Mouse (Mus musculus) forebrain, embryonic 16.5 days (tissue): ENCODE measurements around the gene Brsk1. TPM values are rescaled to one million over a fixed set of nuclear protein-coding genes. Genes with fewer than 3 reads are reported as not detected.
A peak's percentile ranks its signal among the peaks of the same experiment; 100 is the strongest.

Source experiments
- ATAC-seq: fragments of 200-750 bp; cut with Nextera tagmentation; 2 replicates; pipeline ENCODE4 v1.8.0; 2017; ENCODE audit warnings: mild to moderate bottlenecking, moderate library complexity
- H3K27ac ChIP-seq: fragments of 300-500 bp; sonication (generic); 2 replicates; pipeline ENCODE4 v1.5.1; 2014; ENCODE audit warnings: low read length, control low read depth
- H3K27me3 ChIP-seq: fragments of 300-500 bp; sonication (generic); replicated peaks from 2 replicates; pipeline ENCODE4 v1.6.1; 2014; ENCODE audit warnings: low read length; ENCODE audit not compliant: control insufficient read depth, insufficient read depth
- H3K36me3 ChIP-seq: fragments of 300-500 bp; sonication (generic); 2 replicates; pipeline ENCODE4 v1.6.1; 2014; ENCODE audit not compliant: control insufficient read depth, insufficient read depth
- H3K4me1 ChIP-seq: fragments of 300-500 bp; sonication (generic); replicated peaks from 2 replicates; pipeline ENCODE4 v1.6.1; 2014; ENCODE audit warnings: low read length; ENCODE audit not compliant: control insufficient read depth, insufficient read depth
- H3K4me2 ChIP-seq: fragments of 300-500 bp; sonication (generic); 2 replicates; pipeline ENCODE4 v1.6.1; 2014; ENCODE audit warnings: mild to moderate bottlenecking, low read length, control low read depth
- H3K4me3 ChIP-seq: fragments of 300-500 bp; sonication (generic); replicated peaks from 2 replicates; pipeline ENCODE4 v1.5.1; 2014; ENCODE audit warnings: mild to moderate bottlenecking, low read length, control low read depth
- H3K9ac ChIP-seq: fragments of 300-500 bp; sonication (generic); replicated peaks from 2 replicates; pipeline ENCODE4 v1.6.1; 2014; ENCODE audit warnings: low read depth, low read length, control low read depth
- H3K9me3 ChIP-seq: fragments of 300-500 bp; sonication (generic); 2 replicates; pipeline ENCODE4 v1.6.1; 2016; ENCODE audit warnings: low read length; ENCODE audit not compliant: control insufficient read depth
- WGBS: fragments of 180-500 bp; shearing (Covaris S2); extraction: QIAGEN DNeasy Blood & Tissue Kit; methylation state at CpG from one replicate; pipeline ENCODE4 v1.1.7; 2014; 5-methylcytosine and 5-hydroxymethylcytosine counted together
- polyA plus RNA-seq: library from polyadenylated mRNA; unstranded; fragments of >200 nt; fragmentation: Nextera tagmentation; extraction: Ambion mirVana; gene quantifications from 2 replicates; pipeline ENCODE4 v1.2.1, GENCODE M21; 2015

Gene Brsk1
- polyA plus RNA-seq, 1 experiment from 2014 or later, result 7.9 TPM

GRCm38 (mm10) chr7:4684203-4684602, 6.2 kb upstream of the Brsk1 start:
- peaks cover 10% of the 10 kb centered on the region for H3K4me1 ChIP-seq

GRCm38 (mm10) chr7:4684632-4685417, 5.6 kb upstream of the Brsk1 start, which contains the start of gene Hspbp1:
TSS of gene Hspbp1 (minus strand) at chr7:4685068.
- ATAC-seq, result peak; percentile 99
- H3K36me3 ChIP-seq, result peaks cover 11% of the 10 kb centered on the region
- H3K27ac ChIP-seq, result peak within 1 kb of the TSS; percentile 76
- no peaks in the 10 kb centered on the region for H3K27me3 ChIP-seq
- peak within 1 kb of the TSS; percentile 69 for H3K9ac ChIP-seq
- no peaks in the 10 kb centered on the region for H3K9me3 ChIP-seq
- peaks cover 10% of the 10 kb centered on the region for H3K4me1 ChIP-seq
- peak within 1 kb of the TSS; percentile 95 for H3K4me2 ChIP-seq
- peak within 1 kb of the TSS; percentile 88 for H3K4me3 ChIP-seq
- under 1% methylated on average over 32 of the region's 32 CpGs for WGBS

More at GRCm38 (mm10) chr7:4684203-4684602, 6.2 kb upstream of the Brsk1 start:
- Histone ChIP-seq H3K36me3 (peaks cover 12% of the 10 kb centered on the region), H3K9me3 (no peaks in the 10 kb centered on the region), H3K4me3 (peak overlapping the region; percentile 88), H3K9ac (peak overlapping the region; percentile 69), H3K27ac (peak overlapping the region; percentile 76; the same call in 1 of the 2 replicates), H3K27me3 (no peaks in the 10 kb centered on the region), H3K4me2 (peak overlapping the region; percentile 95)
- no peak for ATAC-seq
- WGBS, result 1% methylated on average over 13 of the region's 13 CpGs

GRCm38 (mm10) chr7:4690951-4691653, 698 bp downstream of the Brsk1 start:
- Histone ChIP-seq H3K4me2 (peak overlapping the region; percentile 60), H3K4me1 (peaks cover 11% of the 10 kb centered on the region), H3K9me3 (no peaks in the 10 kb centered on the region), H3K27ac (peak overlapping the region; percentile 91), H3K4me3 (peak overlapping the region; percentile 93), H3K9ac (peak overlapping the region; percentile 100), H3K27me3 (no peaks in the 10 kb centered on the region), H3K36me3 (peaks cover 17% of the 10 kb centered on the region)
- peak; percentile 57 for ATAC-seq
- 3% methylated on average over 31 of the region's 35 CpGs for WGBS

GRCm38 (mm10) chr7:4693004-4693403, 2.6 kb downstream of the Brsk1 start:
- ATAC-seq, result no peak
- 91% methylated on average over 6 of the region's 6 CpGs for WGBS
- Histone ChIP-seq H3K9me3 (no peaks in the 10 kb centered on the region), H3K9ac (no peak overlapping the region), H3K4me3 (no peak overlapping the region), H3K27ac (no peak overlapping the region), H3K4me2 (no peak overlapping the region), H3K27me3 (no peaks in the 10 kb centered on the region), H3K36me3 (peaks cover 23% of the 10 kb centered on the region), H3K4me1 (peaks cover 11% of the 10 kb centered on the region)

- no peaks in the 10 kb centered on the region for H3K27me3 ChIP-seq
- H3K27ac ChIP-seq, result peak overlapping the region; percentile 9; the same call in 1 of the 2 replicates
- peaks cover 10% of the 10 kb centered on the region; the same call in 1 of the 2 replicates for H3K4me1 ChIP-seq
- peaks cover 25% of the 10 kb centered on the region for H3K36me3 ChIP-seq
- H3K9me3 ChIP-seq, result no peaks in the 10 kb centered on the region
- H3K9ac ChIP-seq, result no peak overlapping the region; the same call in 1 of the 2 replicates
- H3K4me3 ChIP-seq, result no peak overlapping the region
- no peak overlapping the region for H3K4me2 ChIP-seq
- ATAC-seq, result no peak
- 39% methylated on average over 8 of the region's 8 CpGs for WGBS
These were observed 11.9 kb downstream of the Brsk1 start for GRCm38 (mm10) chr7:4702334-4702733.

GRCm38 (mm10) chr7:4703195-4703594, 12.8 kb downstream of the Brsk1 start:
- ATAC-seq, result no peak
- Histone ChIP-seq H3K36me3 (peaks cover 27% of the 10 kb centered on the region), H3K4me1 (peaks cover 10% of the 10 kb centered on the region; the same call in 1 of the 2 replicates), H3K9ac (no peak overlapping the region), H3K9me3 (no peaks in the 10 kb centered on the region), H3K4me2 (no peak overlapping the region), H3K27ac (no peak overlapping the region), H3K27me3 (no peaks in the 10 kb centered on the region), H3K4me3 (no peak overlapping the region)
- WGBS, result 96% methylated on average over 7 of the region's 7 CpGs

- Histone ChIP-seq H3K36me3 (peaks cover 25% of the 10 kb centered on the region), H3K4me1 (peaks cover 10% of the 10 kb centered on the region; the same call in 1 of the 2 replicates), H3K9ac (no peak overlapping the region), H3K9me3 (no peaks in the 10 kb centered on the region), H3K4me3 (no peak overlapping the region), H3K27me3 (no peaks in the 10 kb centered on the region), H3K27ac (no peak overlapping the region), H3K4me2 (no peak overlapping the region)
- 28% methylated on average over 18 of the region's 18 CpGs for WGBS
- no peak for ATAC-seq
These were observed 14.7 kb downstream of the Brsk1 start for GRCm38 (mm10) chr7:4705098-4705497.

- H3K4me3 ChIP-seq, result no peak overlapping the region
- 90% methylated on average over 3 of the region's 3 CpGs for WGBS
- H3K4me1 ChIP-seq, result no peaks in the 10 kb centered on the region
- no peak overlapping the region for H3K4me2 ChIP-seq
- no peaks in the 10 kb centered on the region for H3K9me3 ChIP-seq
- no peak for ATAC-seq
- H3K9ac ChIP-seq, result no peak overlapping the region
- H3K36me3 ChIP-seq, result peaks cover 56% of the 10 kb centered on the region
- no peak overlapping the region for H3K27ac ChIP-seq
- no peaks in the 10 kb centered on the region for H3K27me3 ChIP-seq
These were observed 22.2 kb downstream of the Brsk1 start for GRCm38 (mm10) chr7:4712594-4712993.

GRCm38 (mm10) chr7:4716955-4717354, 26.6 kb downstream of the Brsk1 start:
- Histone ChIP-seq H3K27ac (no peak overlapping the region), H3K27me3 (no peaks in the 10 kb centered on the region), H3K9me3 (no peaks in the 10 kb centered on the region), H3K4me2 (no peak overlapping the region), H3K4me1 (no peaks in the 10 kb centered on the region), H3K4me3 (no peak overlapping the region), H3K9ac (no peak overlapping the region), H3K36me3 (peaks cover 26% of the 10 kb centered on the region)
- 67% methylated on average over 6 of the region's 6 CpGs for WGBS
- ATAC-seq, result no peak
